Mouse (Mus musculus) forebrain, postnatal 0 days (tissue): ENCODE results near the gene Pcgf2. TPM values are rescaled to one million over a fixed set of nuclear protein-coding genes. Genes with fewer than 3 reads are reported as not detected.
"Not testable (repeated sequence)": the region's sequence is repeated elsewhere in the genome, so short reads cannot be mapped to it uniquely, and the experiment has no call there.

Experiments
- ATAC-seq: fragments of 200-750 bp; cut with Nextera tagmentation; 2 replicates; pipeline ENCODE4 v1.8.0; 2017; ENCODE audit warnings: mild to moderate bottlenecking, moderate library complexity
- DNase-seq: peaks from one replicate; pipeline ENCODE4 v3.0.0-alpha.2; 2015
- H3K27ac ChIP-seq: fragments of 300-500 bp; sonication (generic); 2 replicates; pipeline ENCODE4 v1.5.1; 2014; ENCODE audit warnings: low read depth, mild to moderate bottlenecking, antibody characterized with exemption, low read length, moderate library complexity, mixed read lengths
- H3K27me3 ChIP-seq: fragments of 300-500 bp; sonication (generic); 2 replicates; pipeline ENCODE4 v1.6.1; 2014; ENCODE audit warnings: mild to moderate bottlenecking, low read length, mixed read lengths; ENCODE audit not compliant: insufficient read depth
- H3K36me3 ChIP-seq: fragments of 300-500 bp; sonication (generic); 2 replicates; pipeline ENCODE4 v1.6.1; 2014; ENCODE audit warnings: mild to moderate bottlenecking, moderate library complexity; ENCODE audit not compliant: insufficient read depth
- H3K4me1 ChIP-seq: fragments of 300-500 bp; sonication (generic); 2 replicates; pipeline ENCODE4 v1.6.1; 2014; ENCODE audit warnings: antibody characterized with exemption; ENCODE audit not compliant: insufficient read depth
- H3K4me2 ChIP-seq: fragments of 300-500 bp; sonication (generic); 2 replicates; pipeline ENCODE4 v1.6.1; 2014; ENCODE audit warnings: low read depth, mild to moderate bottlenecking, moderate library complexity
- H3K4me3 ChIP-seq: fragments of 300-500 bp; sonication (generic); 2 replicates; pipeline ENCODE4 v1.5.1; 2014; ENCODE audit warnings: low read depth, low read length, mixed read lengths
- H3K9ac ChIP-seq: fragments of 300-500 bp; sonication (generic); 2 replicates; pipeline ENCODE4 v1.6.1; 2014; ENCODE audit warnings: mild to moderate bottlenecking
- H3K9me3 ChIP-seq: fragments of 300-500 bp; sonication (generic); 2 replicates; pipeline ENCODE4 v1.6.1; 2016; ENCODE audit warnings: low read length
- CTCF ChIP-seq: sonication (generic); IDR thresholded peaks from 2 replicates; pipeline ENCODE4 v1.5.1; 2016; ENCODE audit warnings: antibody characterized with exemption, control low read depth, low read depth
- WGBS: fragments of 180-500 bp; shearing (Covaris S2); extraction: QIAGEN DNeasy Blood & Tissue Kit; methylation state at CpG from one replicate; pipeline ENCODE4 v1.1.7; 2014; 5-methylcytosine and 5-hydroxymethylcytosine counted together
- polyA plus RNA-seq: library from polyadenylated mRNA; unstranded; fragments of >200 nt; fragmentation: Nextera tagmentation; extraction: Ambion mirVana; gene quantifications from 2 replicates; pipeline ENCODE4 v1.2.1, GENCODE M21; 2015
- total RNA-seq: library from RNA; depleted of rRNA; stranded (reverse); fragments of >200 nt; gene quantifications from 2 replicates; pipeline ENCODE4 v1.2.3, GENCODE M21; 2014

The Pcgf2 gene
- total and polyA plus RNA-seq, 2 experiments from 2014 or later = 12.6 to 21.9 TPM

- 90% methylated on average over 5 of the region's 5 CpGs for WGBS
- DNase-seq (no peak), ATAC-seq (no peak)
Measured at GRCm38 (mm10) chr11:97736645-97737044, 36.3 kb upstream of the Pcgf2 start.

GRCm38 (mm10) chr11:97734810-97735209 lies 34.5 kb upstream of the Pcgf2 start:
- H3K9me3 ChIP-seq, H3K27ac ChIP-seq, H3K4me1 ChIP-seq, H3K27me3 ChIP-seq, H3K9ac ChIP-seq, DNase-seq, H3K4me3 ChIP-seq, H3K4me2 ChIP-seq, ATAC-seq: not testable (repeated sequence)
- WGBS = 87% methylated on average over 5 of the region's 5 CpGs
- peaks cover 20% of the 10 kb centered on the region for H3K36me3 ChIP-seq

More at GRCm38 (mm10) chr11:97736645-97737044, 36.3 kb upstream of the Pcgf2 start:
- H3K9me3 ChIP-seq = no peaks in the 10 kb centered on the region
- H3K36me3 ChIP-seq = peaks cover 6% of the 10 kb centered on the region; the same call in 1 of the 2 replicates
- no peaks in the 10 kb centered on the region for H3K4me1 ChIP-seq
- no peak for TF ChIP-seq CTCF
- H3K4me3 ChIP-seq = no peak overlapping the region
- H3K27ac ChIP-seq = no peak overlapping the region
- H3K9ac ChIP-seq = no peak overlapping the region
- no peaks in the 10 kb centered on the region for H3K27me3 ChIP-seq
- no peak overlapping the region for H3K4me2 ChIP-seq

GRCm38 (mm10) chr11:97733689-97734088 lies 33.4 kb upstream of the Pcgf2 start:
- no peak overlapping the region for H3K4me3 ChIP-seq
- TF ChIP-seq CTCF = no peak
- no peak overlapping the region for H3K4me2 ChIP-seq
- H3K9ac ChIP-seq = no peak overlapping the region
- H3K27me3 ChIP-seq = no peaks in the 10 kb centered on the region
- ATAC-seq (no peak), DNase-seq (no peak)
- H3K36me3 ChIP-seq = peaks cover 31% of the 10 kb centered on the region
- H3K9me3 ChIP-seq = no peaks in the 10 kb centered on the region
- 40% methylated on average over 10 of the region's 10 CpGs for WGBS
- no peak overlapping the region for H3K27ac ChIP-seq
- H3K4me1 ChIP-seq = no peaks in the 10 kb centered on the region

DNA sequence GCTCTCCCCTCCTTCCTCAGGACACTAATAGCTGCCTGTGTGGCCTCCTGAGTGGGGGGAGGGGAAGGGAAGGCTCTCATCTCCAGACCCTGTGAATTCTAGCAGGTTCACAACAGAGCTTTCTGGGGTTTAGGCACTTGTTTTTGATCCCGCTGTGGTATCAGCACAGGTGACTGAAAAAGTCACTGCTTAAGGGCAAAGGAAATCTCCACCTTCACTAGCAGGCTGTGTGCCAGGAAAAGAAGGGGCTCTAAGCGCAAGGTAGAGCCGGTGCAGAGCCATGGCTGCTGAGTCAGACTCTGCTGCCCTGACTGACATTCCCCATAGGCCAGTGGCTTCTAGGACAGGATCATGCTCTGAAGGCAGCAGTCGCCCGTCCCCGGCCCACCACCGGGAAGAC lies 28.4 kb upstream of the Pcgf2 start:
- Histone ChIP-seq H3K4me1 (no peaks in the 10 kb centered on the region), H3K27me3 (no peaks in the 10 kb centered on the region), H3K4me2 (no peak overlapping the region), H3K36me3 (peaks cover 77% of the 10 kb centered on the region), H3K27ac (no peak overlapping the region), H3K4me3 (no peak overlapping the region), H3K9me3 (no peaks in the 10 kb centered on the region), H3K9ac (no peak overlapping the region)
- no peak for TF ChIP-seq CTCF
- DNase-seq = no peak
- ATAC-seq = no peak
- 88% methylated on average over 7 of the region's 7 CpGs for WGBS

- Histone ChIP-seq H3K4me1 (no peaks in the 10 kb centered on the region), H3K27ac (no peak overlapping the region), H3K36me3 (peaks cover 81% of the 10 kb centered on the region), H3K4me2 (no peak overlapping the region), H3K27me3 (no peaks in the 10 kb centered on the region), H3K4me3 (no peak overlapping the region), H3K9me3 (no peaks in the 10 kb centered on the region), H3K9ac (no peak overlapping the region)
- WGBS = 81% methylated on average over 7 of the region's 7 CpGs
- no peak for DNase-seq
- no peak for ATAC-seq
- TF ChIP-seq CTCF = no peak
Measured at GRCm38 (mm10) chr11:97728311-97728710, 28.0 kb upstream of the Pcgf2 start.

DNA sequence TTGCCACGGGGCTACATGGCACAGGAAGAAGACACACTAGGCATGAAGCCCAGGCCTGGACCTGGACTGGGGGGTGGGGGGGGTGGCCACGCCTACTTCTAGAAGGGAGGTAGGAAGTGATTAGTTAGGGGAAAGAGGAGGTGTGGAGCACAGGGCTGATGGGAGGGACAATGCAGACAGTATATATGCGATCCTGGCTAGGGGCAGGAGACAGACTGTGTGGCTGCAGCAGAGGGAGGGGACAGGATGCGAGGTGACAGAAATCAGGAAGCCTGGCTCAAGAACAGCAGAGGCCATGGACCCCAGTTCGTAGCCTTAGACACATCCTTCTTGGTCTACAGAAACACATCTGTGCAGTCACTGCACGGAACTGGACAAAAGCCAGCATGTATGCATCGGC lies 23.4 kb upstream of the Pcgf2 start:
- no peak overlapping the region for H3K4me3 ChIP-seq
- TF ChIP-seq CTCF = no peak
- no peaks in the 10 kb centered on the region for H3K4me1 ChIP-seq
- 83% methylated on average over 7 of the region's 7 CpGs for WGBS
- H3K27ac ChIP-seq = no peak overlapping the region
- no peaks in the 10 kb centered on the region for H3K27me3 ChIP-seq
- DNase-seq (no peak), ATAC-seq (no peak)
- no peak overlapping the region for H3K9ac ChIP-seq
- H3K4me2 ChIP-seq = no peak overlapping the region
- peaks cover 96% of the 10 kb centered on the region for H3K36me3 ChIP-seq
- H3K9me3 ChIP-seq = no peaks in the 10 kb centered on the region

GRCm38 (mm10) chr11:97721338-97721737 lies 21.0 kb upstream of the Pcgf2 start:
- Histone ChIP-seq H3K4me1 (no peaks in the 10 kb centered on the region), H3K27ac (no peak overlapping the region), H3K4me2 (no peak overlapping the region), H3K9me3 (no peaks in the 10 kb centered on the region), H3K36me3 (peaks cover 95% of the 10 kb centered on the region), H3K9ac (no peak overlapping the region), H3K27me3 (no peaks in the 10 kb centered on the region), H3K4me3 (no peak overlapping the region)
- no peak for TF ChIP-seq CTCF
- no peak for DNase-seq
- WGBS = 96% methylated on average over 4 of the region's 4 CpGs
- no peak for ATAC-seq

- Histone ChIP-seq H3K4me2 (no peak overlapping the region), H3K4me3 (no peak overlapping the region), H3K9me3 (no peaks in the 10 kb centered on the region), H3K4me1 (no peaks in the 10 kb centered on the region), H3K27ac (no peak overlapping the region), H3K36me3 (peaks cover 80% of the 10 kb centered on the region), H3K9ac (no peak overlapping the region), H3K27me3 (no peaks in the 10 kb centered on the region)
- 84% methylated on average over 4 of the region's 4 CpGs for WGBS
- no peak for TF ChIP-seq CTCF
- ATAC-seq (no peak), DNase-seq (no peak)
Measured at GRCm38 (mm10) chr11:97719041-97719440, 18.7 kb upstream of the Pcgf2 start.
